Mouse (Mus musculus) ES-E14 (cell line): ENCODE data around the gene Grin2b.

ENCODE experiments used
- MAFK ChIP-seq: IDR thresholded peaks from 2 replicates; pipeline ENCODE4 v1.6.1; 2014; ENCODE audit warnings: mild to moderate bottlenecking, low read depth, low read length, inconsistent platforms; ENCODE audit not compliant: insufficient read depth
- ZC3H11A ChIP-seq: IDR thresholded peaks from 2 replicates; pipeline ENCODE4 v1.6.1; 2012; ENCODE audit warnings: low read depth, mild to moderate bottlenecking, inconsistent platforms, low read length, borderline replicate concordance

- TF ChIP-seq ZC3H11A = no peak
- TF ChIP-seq MAFK = no peak
Measured at GRCm38 (mm10) chr6:136171343-136171742, 2.0 kb downstream of the Grin2b start.
